Mouse (Mus musculus) frontal cortex, postnatal 10 days (tissue): ENCODE results near the gene Alkbh4.
A peak's percentile ranks its signal among the peaks of the same experiment; 100 is the strongest.
"Not testable (repeated sequence)": the region's sequence is repeated elsewhere in the genome, so short reads cannot be mapped to it uniquely, and the experiment has no call there.

Source experiments
- DNase-seq, 2 experiments: peaks; one replicate each; pipeline ENCODE4 v3.0.0; 2022; ENCODE audit warnings: low spot score in 2 of 2, mixed read lengths in 1 of 2

The Alkbh4 gene

GRCm38 (mm10) chr5:136142746-136143145 is 6.8 kb downstream of the Alkbh4 start:
- no peak for DNase-seq

- no peak for DNase-seq
Observed at GRCm38 (mm10) chr5:136143161-136143755, 7.3 kb downstream of the Alkbh4 start.

DNA sequence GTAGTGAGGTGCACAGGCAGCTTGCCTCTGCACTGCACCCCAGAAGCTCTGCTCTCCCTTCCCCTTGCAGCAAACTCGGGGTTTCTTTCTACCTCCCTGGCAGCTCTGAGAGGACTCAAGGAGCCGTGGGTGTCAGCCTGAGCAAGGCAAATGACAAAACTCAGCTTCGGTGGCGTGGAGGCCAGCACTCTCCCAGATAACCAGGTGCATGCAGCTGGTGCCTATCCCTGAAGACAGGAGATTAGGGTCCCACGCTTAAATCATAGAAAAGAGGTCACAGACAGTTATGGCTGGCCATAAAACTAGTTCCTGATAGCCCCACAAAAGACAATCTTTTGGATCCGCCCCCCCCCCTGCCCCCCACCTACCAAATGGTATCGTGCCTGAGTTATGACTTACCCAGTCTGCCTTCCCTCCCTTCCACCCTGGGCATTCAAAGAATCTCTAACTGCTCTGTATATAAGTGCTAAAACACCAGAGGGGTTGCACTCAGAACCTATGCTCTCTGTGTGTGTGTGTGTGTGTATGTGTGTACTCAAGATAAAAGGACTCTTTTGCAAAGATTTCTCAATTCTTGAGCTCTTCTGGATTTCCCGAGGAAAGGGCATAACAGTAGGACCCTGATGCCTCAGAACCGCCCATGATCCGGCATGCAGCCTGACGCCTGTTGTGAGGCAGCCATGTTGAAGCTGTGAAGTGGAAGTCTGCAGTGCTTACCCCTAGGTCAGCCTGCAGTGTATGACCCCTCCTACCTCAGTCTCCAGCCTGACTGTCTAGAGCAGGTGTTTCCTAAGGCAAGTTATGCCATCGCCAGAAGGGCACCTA is 8.9 kb downstream of the Alkbh4 start:
- DNase-seq = no peak

- no peak for DNase-seq
Observed at GRCm38 (mm10) chr5:136146936-136147335, 11.0 kb downstream of the Alkbh4 start.

DNA sequence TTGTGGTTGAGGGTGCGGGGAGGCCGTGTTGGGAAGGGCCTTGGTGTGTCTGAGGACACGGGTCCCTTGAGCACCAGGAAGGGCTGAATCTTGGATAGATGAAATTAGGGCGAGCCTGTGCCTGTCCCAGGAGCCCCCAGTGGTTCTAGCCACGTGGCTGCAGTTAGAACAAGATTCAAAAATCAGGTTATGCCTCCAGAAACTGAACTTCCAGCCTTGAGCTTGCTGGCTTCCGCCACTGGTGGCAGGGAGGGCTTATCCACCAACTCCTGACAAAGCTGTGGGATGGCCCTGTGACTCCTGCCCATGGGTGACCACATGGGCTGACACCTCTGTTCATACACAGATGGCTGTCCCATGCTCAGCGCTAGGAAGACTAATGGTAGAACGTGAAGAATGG is 11.8 kb downstream of the Alkbh4 start:
- no peak for DNase-seq

- not testable (repeated sequence) for DNase-seq
Observed at GRCm38 (mm10) chr5:136149134-136149576, 13.2 kb downstream of the Alkbh4 start.

DNA sequence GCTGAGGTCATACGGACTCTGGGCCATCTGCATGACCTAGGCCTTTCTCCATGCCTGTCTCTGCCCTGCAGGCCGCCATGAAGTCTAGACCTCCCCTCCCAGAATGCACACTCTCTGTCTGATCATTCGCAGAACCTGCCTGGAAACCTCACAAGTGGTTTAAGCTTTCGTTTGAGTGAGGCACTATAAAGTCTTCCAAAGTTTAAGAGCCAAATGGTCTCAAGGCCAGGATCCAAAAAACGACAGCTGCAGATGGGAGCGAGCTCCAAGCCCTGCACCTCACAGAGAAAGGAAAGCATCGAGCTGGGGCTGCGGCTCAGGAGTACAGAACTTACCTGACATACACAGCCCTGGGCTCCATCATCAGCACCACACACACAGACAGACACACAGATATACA is 16.4 kb downstream of the Alkbh4 start:
- no peak for DNase-seq

- no peak for DNase-seq
Observed at GRCm38 (mm10) chr5:136155399-136155798, 19.5 kb downstream of the Alkbh4 start.

DNA sequence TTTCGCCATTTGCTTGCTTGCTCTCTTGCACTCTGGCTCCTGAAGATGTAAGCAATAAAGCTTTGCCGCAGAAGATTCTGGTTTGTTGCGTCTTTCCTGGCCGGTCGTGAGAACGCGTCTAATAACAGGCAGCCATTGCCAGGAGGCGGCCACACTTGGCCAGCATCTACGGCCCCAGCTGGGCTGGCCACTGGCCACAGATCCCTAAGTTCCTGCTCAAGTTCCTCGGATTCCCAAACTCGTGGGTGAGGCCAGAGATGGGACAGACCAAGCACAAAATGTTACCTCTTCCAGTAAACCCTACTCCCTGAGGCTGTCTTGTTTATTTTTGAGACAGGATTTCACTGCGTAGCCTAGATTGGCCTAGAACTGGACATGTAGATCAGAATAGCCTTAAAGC is 24.1 kb downstream of the Alkbh4 start:
- DNase-seq = not testable (repeated sequence)

- DNase-seq = no peak
Observed at GRCm38 (mm10) chr5:136163807-136164474, 28.0 kb downstream of the Alkbh4 start.

GRCm38 (mm10) chr5:136165246-136165645 is 29.3 kb downstream of the Alkbh4 start:
- DNase-seq = no peak

DNA sequence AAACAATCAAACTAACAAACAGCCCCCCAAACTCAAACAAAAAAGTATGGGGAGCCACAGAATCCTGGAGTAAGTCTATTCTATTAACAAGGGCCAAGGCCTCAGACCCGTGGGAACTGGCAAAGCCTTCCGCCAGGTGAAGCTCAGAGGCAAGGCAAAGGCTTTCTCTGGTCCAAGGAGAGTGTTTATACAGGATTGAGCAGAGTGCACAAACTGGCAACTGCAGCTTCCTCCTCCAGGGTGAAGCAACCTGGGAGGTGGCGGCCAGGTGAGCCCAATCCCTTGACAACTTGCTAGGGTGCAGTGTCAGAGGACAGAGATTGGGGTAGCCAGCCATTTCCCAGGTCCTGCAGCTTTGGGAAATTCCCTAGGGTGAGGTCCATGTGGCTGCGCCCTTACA is 31.4 kb downstream of the Alkbh4 start:
- no peak for DNase-seq

DNA sequence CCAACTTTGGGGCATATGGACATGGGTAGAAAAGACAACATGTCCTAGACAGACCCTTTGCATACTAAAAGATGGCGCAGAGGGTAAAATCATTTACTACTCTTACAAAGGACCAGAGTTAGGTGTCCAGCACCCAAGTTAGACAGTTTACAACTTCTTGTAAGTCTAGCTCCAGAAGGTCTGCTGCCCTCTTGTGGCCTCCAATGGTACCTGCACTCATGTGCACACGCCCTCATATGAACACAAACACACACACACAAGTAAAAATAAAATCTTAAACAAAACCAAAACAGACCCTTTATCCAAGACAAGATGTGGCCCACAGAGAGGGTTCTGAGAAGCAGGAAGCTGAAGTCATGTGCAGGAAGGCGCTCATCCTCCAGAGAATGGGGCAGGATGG is 32.1 kb downstream of the Alkbh4 start:
- no peak for DNase-seq

- DNase-seq = peak in 1 of 2 experiments; percentile 41
Observed at GRCm38 (mm10) chr5:136169626-136170511, 33.9 kb downstream of the Alkbh4 start.

DNA sequence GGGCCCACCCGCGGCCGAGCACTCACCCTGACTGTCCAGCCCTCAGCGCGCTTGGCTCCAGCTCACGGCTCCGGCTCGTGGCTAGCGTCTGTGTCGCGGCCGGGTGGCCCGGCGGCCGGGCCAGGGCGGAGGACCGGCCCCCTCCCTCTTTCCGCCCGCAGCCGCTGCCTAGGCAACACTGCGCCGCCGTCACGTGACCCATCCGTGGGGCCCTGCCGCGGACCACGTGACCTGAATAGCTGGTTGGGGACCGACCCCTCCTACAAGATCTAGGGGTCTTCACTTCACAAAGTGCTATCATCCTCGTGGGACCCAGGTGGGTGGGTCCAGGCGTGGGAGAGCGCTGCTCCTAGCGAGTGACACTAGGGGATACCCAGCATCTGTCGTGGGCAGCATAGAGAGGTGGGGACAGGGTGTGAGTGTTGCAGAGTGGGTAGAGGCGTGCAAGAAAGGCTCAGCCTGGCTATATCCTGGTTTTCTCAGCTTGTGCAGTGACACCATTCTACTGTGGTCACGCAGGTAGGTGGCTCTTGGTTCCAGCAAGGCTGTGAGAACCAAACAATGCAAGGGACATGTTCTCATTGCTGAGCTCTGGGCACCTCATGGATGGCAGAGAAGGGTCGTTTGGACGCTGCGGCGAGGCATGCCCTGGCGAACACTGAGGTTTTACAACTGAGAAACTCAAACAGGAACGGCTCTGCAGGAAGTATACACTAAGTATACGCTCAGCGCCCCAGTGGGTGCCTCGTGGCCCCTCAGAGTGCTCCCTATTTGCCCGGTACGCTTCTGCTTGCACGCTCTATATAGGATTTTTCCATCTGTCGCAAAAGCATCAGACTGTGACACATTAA is 34.8 kb downstream of the Alkbh4 start, which contains the start of gene Orai2:
Gene Orai2, minus strand, starts transcription at position 202 of the 851 bp plus-strand sequence.
- peak; percentile 85 to 87 for DNase-seq

DNA sequence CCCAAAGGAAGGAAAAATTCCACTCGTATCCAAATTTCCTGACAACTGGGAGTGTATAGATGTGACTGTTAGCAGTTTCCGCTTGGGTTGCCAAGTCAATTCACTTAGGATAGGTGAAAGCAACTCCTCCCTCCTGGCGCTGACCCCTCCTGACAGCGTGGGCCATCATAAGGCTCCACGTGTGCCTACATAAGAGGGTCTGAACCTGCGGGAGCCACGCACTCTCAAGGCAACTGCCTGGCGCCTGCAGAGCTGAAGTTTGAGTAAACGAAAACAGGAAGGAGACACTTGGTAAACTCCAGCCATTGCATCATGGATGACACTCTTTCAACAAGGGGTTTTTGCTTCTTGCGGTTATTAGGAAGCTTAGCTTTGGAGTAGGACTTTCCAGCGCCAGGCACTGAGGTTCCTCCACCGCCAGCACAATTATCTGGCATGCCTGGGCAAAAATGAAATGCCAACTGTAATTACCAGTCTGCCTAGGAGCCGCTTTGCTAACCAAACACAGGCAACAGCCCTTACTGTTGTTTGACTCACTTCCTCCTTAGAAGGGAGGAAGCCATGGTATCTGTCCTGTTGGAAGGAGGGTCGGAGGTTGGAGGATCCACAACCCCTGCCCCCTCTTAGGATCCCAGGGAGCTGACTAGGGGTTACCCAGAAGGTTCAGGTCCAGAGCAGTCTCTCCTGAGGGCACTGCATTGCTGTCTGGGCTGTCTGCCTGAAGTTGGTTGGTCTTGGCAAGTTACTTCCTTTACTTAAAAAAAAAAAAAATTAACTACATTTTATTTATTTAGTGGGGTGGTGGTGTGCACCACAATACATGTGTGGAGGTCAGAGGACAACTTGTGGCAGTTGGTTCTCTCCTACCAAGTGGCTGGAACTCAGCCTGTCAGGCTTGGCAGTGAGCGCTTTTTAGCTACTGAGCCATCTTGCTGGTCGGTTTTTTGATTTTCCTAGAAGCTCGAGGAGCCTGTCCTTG is 35.7 kb downstream of the Alkbh4 start:
- DNase-seq = no peak

- no peak for DNase-seq
Observed at GRCm38 (mm10) chr5:136172939-136173338, 37.0 kb downstream of the Alkbh4 start.

DNA sequence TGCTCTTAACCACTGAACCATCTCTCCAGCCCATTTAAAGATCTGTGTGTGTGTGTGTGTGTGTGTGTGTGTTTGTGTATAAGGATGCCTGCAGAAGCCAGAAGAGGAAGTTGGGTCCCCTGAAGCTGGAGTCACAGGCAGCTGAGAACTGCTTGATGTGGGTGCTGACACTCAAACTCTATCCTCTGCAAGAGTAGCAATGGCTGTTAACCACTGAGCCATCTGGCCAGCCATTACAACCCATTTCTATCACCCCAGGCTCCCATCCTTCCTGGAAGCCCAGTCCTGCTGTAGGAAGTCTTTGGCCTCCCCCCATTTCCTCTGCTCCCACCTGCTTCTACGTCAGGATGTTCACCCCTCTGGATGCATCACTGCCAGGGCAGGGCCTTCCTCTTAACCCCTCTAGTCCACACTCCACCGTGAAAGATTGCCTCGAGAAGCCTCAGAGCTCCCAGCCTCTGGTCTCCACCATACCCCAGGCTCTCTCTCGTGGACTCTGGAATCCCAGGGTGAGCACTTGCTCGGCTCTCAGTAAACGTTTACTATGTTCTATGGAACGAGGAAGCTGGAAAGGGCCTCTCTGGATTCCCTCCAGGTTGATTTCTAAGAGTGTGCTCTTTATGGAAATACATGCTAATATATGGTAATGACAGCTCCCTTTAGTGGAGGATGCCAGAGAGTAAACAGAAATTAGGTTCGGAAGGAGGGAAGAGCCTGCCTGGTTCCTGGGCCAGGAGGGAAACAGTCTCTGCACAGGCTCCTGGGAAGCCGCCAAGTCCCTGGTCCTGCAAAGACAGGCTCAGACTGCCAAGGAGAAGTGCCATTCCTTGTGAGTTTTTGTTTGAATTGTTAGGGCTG is 37.9 kb downstream of the Alkbh4 start:
- peak in 1 of 2 experiments; percentile 51 for DNase-seq
